Mouse (Mus musculus): Measurements from ENCODE around the gene Nip7. TPM values are rescaled to one million over a fixed set of nuclear protein-coding genes. Genes with fewer than 3 reads are reported as not detected.

Gene Nip7
- 10 to 100 TPM; 19.4 to 27.3 TPM for total RNA-seq (2021)
- polyA plus RNA-seq (2012; rRNA removed) = 19.7 and 27.9 TPM in 2 replicates
- long read RNA-seq, transcript Nip7-201 (5 exons, 3,036 nt) = major isoform, 12 of 13 reads
- long read RNA-seq, partial matches to known transcripts = 0 of 13 reads
- long read RNA-seq, other reads (novel, unspliced or antisense) = 1 of 13 reads

GRCm38 (mm10) chr8:107056076-107056972 lies at the start of gene Nip7, which contains the start of gene Cog8:
Nip7 (plus strand) TSS chr8:107056877.
Cog8 (minus strand) TSS chr8:107056689.
- Histone ChIP-seq H3K4me1 (ENCODE audit: control insufficient read depth, insufficient read depth, low read length) (peaks cover 2% of the 10 kb centered on the region), H3K4me3 (peak within 1 kb of the TSS; percentile 95), H3K79me2 (replicated peaks; ENCODE audit: control insufficient read depth, insufficient read depth, low read length) (peaks cover 2% of the 10 kb centered on the region; the same call in 1 of the 2 replicates), H3K27me3 (ENCODE audit: control insufficient read depth, insufficient read depth, low read length) (no peaks in the 10 kb centered on the region), H3K36me3 (ENCODE audit: control insufficient read depth, insufficient read depth, low read length) (peaks cover 3% of the 10 kb centered on the region), H3K27ac (peak within 1 kb of the TSS; percentile 88), H3K9ac (ENCODE audit: low read depth, low read length) (peak within 1 kb of the TSS; percentile 92)
- peak; percentile 93 to 98 for DNase-seq
- WGBS = under 1% methylated on average over 88 of the region's 88 CpGs
- intact Hi-C loops (cut with DNase I) = loop anchor here (1.0 to 2.0 kb wide), 2 partner anchors 25 to 40 kb away; partner anchors contain the start of genes Terf2 and Vps4a
- TF ChIP-seq POLR2A (IDR thresholded peaks at IDR 0.05; ENCODE audit: insufficient read depth, low read depth, low read length) (peak; percentile 86), CTCF (IDR thresholded peaks at IDR 0.05) (no peak), EP300 (IDR thresholded peaks at IDR 0.05; ENCODE audit: insufficient read depth, low read depth, low read length) (peak; percentile 88)

GRCm38 (mm10) chr8:107007795-107008194 lies 48.9 kb upstream of the Nip7 start:
- DNase-seq = no peak
- WGBS = 91% methylated on average over 3 of the region's 3 CpGs
- no peak overlapping the region for H3K9ac ChIP-seq (ENCODE audit: low read depth, low read length)
- H3K79me2 ChIP-seq (replicated peaks; ENCODE audit: control insufficient read depth, insufficient read depth, low read length) = no peaks in the 10 kb centered on the region
- intact Hi-C loops (cut with DNase I) = no loop called here
- H3K4me3 ChIP-seq = no peak overlapping the region
- H3K27me3 ChIP-seq (ENCODE audit: control insufficient read depth, insufficient read depth, low read length) = no peaks in the 10 kb centered on the region
- H3K27ac ChIP-seq = no peak overlapping the region
- no peak for TF ChIP-seq POLR2A (IDR thresholded peaks at IDR 0.05; ENCODE audit: insufficient read depth, low read depth, low read length)
- H3K36me3 ChIP-seq (ENCODE audit: control insufficient read depth, insufficient read depth, low read length) = no peaks in the 10 kb centered on the region
- H3K4me1 ChIP-seq (ENCODE audit: control insufficient read depth, insufficient read depth, low read length) = no peaks in the 10 kb centered on the region

GRCm38 (mm10) chr8:107012666-107013065 lies 44.0 kb upstream of the Nip7 start:
- Histone ChIP-seq H3K36me3 (ENCODE audit: control insufficient read depth, insufficient read depth, low read length) (no peaks in the 10 kb centered on the region), H3K79me2 (replicated peaks; ENCODE audit: control insufficient read depth, insufficient read depth, low read length) (no peaks in the 10 kb centered on the region), H3K4me1 (ENCODE audit: control insufficient read depth, insufficient read depth, low read length) (no peaks in the 10 kb centered on the region), H3K9ac (ENCODE audit: low read depth, low read length) (no peak overlapping the region), H3K27me3 (ENCODE audit: control insufficient read depth, insufficient read depth, low read length) (no peaks in the 10 kb centered on the region), H3K27ac (no peak overlapping the region), H3K4me3 (no peak overlapping the region)
- TF ChIP-seq CTCF (IDR thresholded peaks at IDR 0.05) (no peak), EP300 (IDR thresholded peaks at IDR 0.05; ENCODE audit: insufficient read depth, low read depth, low read length) (no peak), POLR2A (IDR thresholded peaks at IDR 0.05; ENCODE audit: insufficient read depth, low read depth, low read length) (no peak)
- DNase-seq = no peak
- intact Hi-C loops (cut with DNase I) = no loop called here
- WGBS = 74% methylated on average over 2 of the region's 2 CpGs

GRCm38 (mm10) chr8:107014915-107015314 lies 41.8 kb upstream of the Nip7 start:
- DNase-seq = no peak
- Histone ChIP-seq H3K4me3 (no peak overlapping the region), H3K9ac (ENCODE audit: low read depth, low read length) (no peak overlapping the region), H3K27ac (no peak overlapping the region), H3K36me3 (ENCODE audit: control insufficient read depth, insufficient read depth, low read length) (no peaks in the 10 kb centered on the region), H3K4me1 (ENCODE audit: control insufficient read depth, insufficient read depth, low read length) (no peaks in the 10 kb centered on the region), H3K79me2 (replicated peaks; ENCODE audit: control insufficient read depth, insufficient read depth, low read length) (no peaks in the 10 kb centered on the region), H3K27me3 (ENCODE audit: control insufficient read depth, insufficient read depth, low read length) (no peaks in the 10 kb centered on the region)
- no peak for TF ChIP-seq EP300 (IDR thresholded peaks at IDR 0.05; ENCODE audit: insufficient read depth, low read depth, low read length)
- no peak for TF ChIP-seq CTCF (IDR thresholded peaks at IDR 0.05)
- no peak for TF ChIP-seq POLR2A (IDR thresholded peaks at IDR 0.05; ENCODE audit: insufficient read depth, low read depth, low read length)
- intact Hi-C loops (cut with DNase I) = no loop called here
- WGBS = 77% methylated on average over 1 of the region's 1 CpGs

DNA sequence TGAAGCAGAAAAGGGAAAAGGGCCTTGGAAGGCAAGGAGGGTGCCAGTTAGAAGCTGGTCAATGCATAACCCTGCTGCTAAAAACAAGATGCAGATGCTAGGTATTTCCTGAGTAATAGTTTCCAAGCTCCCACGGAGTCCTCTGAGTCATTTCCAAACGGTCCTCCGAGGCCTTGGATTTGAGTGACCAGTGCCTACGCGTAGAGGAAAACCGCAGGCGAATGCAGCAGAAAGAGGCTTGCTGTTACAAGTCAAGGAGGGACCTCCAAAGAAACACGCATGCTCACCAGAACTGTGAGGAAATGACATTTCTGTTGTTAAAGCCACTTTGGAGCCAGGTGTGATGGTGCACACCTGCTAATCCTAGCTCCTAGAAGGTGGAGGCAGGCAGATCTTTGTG lies 33.2 kb upstream of the Nip7 start:
- Histone ChIP-seq H3K36me3 (ENCODE audit: control insufficient read depth, insufficient read depth, low read length) (no peaks in the 10 kb centered on the region), H3K4me1 (ENCODE audit: control insufficient read depth, insufficient read depth, low read length) (no peaks in the 10 kb centered on the region), H3K4me3 (no peak overlapping the region), H3K27ac (no peak overlapping the region), H3K79me2 (replicated peaks; ENCODE audit: control insufficient read depth, insufficient read depth, low read length) (no peaks in the 10 kb centered on the region), H3K9ac (ENCODE audit: low read depth, low read length) (no peak overlapping the region), H3K27me3 (ENCODE audit: control insufficient read depth, insufficient read depth, low read length) (no peaks in the 10 kb centered on the region)
- no peak for DNase-seq
- intact Hi-C loops (cut with DNase I) = no loop called here
- TF ChIP-seq EP300 (IDR thresholded peaks at IDR 0.05; ENCODE audit: insufficient read depth, low read depth, low read length) = no peak
- no peak for TF ChIP-seq CTCF (IDR thresholded peaks at IDR 0.05)
- TF ChIP-seq POLR2A (IDR thresholded peaks at IDR 0.05; ENCODE audit: insufficient read depth, low read depth, low read length) = no peak
- WGBS = 63% methylated on average over 8 of the region's 8 CpGs

DNA sequence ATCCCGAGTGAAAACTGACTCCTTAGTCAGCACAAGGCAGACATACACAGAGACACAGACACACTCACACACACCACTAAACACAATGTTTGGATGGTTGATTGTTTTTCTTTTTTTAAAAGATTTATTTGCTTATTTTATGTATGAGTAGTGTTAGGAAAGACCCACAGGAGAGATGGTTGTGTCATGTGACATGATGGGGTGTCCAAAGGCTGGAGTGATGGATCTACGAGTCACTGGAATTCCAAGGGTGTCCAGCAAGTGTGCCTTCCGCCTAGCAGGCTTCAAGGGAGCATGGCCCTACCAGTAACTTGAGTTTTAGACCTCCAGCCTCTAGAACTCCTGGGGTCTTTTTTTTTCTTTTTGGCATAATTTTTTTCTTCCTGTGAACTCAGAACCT lies 27.4 kb upstream of the Nip7 start:
- H3K36me3 ChIP-seq (ENCODE audit: control insufficient read depth, insufficient read depth, low read length) = no peaks in the 10 kb centered on the region; the same call in 1 of the 2 replicates
- intact Hi-C loops (cut with DNase I) = no loop called here
- TF ChIP-seq EP300 (IDR thresholded peaks at IDR 0.05; ENCODE audit: insufficient read depth, low read depth, low read length) (no peak), POLR2A (IDR thresholded peaks at IDR 0.05; ENCODE audit: insufficient read depth, low read depth, low read length) (no peak), CTCF (IDR thresholded peaks at IDR 0.05) (no peak)

More for the DNA sequence above, 27.4 kb upstream of the Nip7 start:
- Histone ChIP-seq H3K79me2 (replicated peaks; ENCODE audit: control insufficient read depth, insufficient read depth, low read length) (peaks cover 2% of the 10 kb centered on the region; the same call in 1 of the 2 replicates), H3K27me3 (ENCODE audit: control insufficient read depth, insufficient read depth, low read length) (no peaks in the 10 kb centered on the region), H3K27ac (no peak overlapping the region), H3K9ac (ENCODE audit: low read depth, low read length) (no peak overlapping the region), H3K4me1 (ENCODE audit: control insufficient read depth, insufficient read depth, low read length) (peaks cover 2% of the 10 kb centered on the region), H3K4me3 (no peak overlapping the region)
- DNase-seq = no peak
- WGBS = 81% methylated on average over 3 of the region's 3 CpGs
